Mouse (Mus musculus): ENCODE data around the gene Gpsm2.
"Not testable (repeated sequence)": the region's sequence is repeated elsewhere in the genome, so short reads cannot be mapped to it uniquely, and the experiment has no call there.

Gpsm2 gene

DNA sequence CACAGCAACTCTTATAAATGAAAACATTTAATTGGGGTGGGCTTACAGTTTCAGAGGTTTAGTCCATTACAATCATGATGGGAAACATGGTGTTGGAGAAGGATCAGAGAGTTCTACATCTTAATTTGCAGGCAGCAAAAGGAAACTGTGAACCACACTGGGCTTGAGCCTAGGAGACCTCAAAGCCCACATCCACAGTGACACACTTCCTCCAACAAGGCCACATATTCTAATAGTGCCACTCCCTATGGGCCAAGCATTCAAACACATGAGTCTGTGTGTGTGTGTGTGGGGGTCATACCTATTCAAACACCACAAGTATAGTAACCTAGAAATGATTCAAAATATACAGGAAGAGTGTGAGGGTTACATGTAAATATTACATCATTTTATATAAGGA lies 5.2 kb upstream of the Gpsm2 start:
- in situ Hi-C loops (cut with MboI): no loop called here

DNA sequence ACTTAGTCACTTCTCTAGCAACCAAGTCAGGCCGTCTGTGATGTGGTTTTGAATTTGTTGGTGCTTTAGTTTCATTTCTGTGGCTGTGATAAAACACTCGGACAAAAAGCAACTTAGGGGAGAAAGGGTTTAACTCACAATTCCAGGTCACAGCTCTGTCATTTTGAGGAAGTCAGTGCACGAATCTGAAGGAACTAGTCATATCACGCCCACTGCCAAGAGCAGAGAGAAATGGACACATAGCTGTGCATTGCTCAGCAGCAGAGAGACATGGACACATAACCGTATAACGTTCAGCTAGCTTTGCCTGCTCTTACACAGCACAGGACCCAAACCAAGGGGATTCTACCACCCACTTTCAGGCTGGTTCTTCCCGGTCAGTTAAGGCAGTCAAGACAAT lies 4.3 kb upstream of the Gpsm2 start:
- in situ Hi-C loops (cut with MboI): no loop called here

- in situ Hi-C loops (cut with MboI): no loop called here
Observed at GRCm38 (mm10) chr3:108721076-108721991, 775 bp downstream of the Gpsm2 start.

- in situ Hi-C loops (cut with MboI): no loop called here
Observed at GRCm38 (mm10) chr3:108719761-108720160, 2.3 kb downstream of the Gpsm2 start.

GRCm38 (mm10) chr3:108719357-108719756 lies 2.8 kb downstream of the Gpsm2 start:
- in situ Hi-C loops (cut with MboI): no loop called here

DNA sequence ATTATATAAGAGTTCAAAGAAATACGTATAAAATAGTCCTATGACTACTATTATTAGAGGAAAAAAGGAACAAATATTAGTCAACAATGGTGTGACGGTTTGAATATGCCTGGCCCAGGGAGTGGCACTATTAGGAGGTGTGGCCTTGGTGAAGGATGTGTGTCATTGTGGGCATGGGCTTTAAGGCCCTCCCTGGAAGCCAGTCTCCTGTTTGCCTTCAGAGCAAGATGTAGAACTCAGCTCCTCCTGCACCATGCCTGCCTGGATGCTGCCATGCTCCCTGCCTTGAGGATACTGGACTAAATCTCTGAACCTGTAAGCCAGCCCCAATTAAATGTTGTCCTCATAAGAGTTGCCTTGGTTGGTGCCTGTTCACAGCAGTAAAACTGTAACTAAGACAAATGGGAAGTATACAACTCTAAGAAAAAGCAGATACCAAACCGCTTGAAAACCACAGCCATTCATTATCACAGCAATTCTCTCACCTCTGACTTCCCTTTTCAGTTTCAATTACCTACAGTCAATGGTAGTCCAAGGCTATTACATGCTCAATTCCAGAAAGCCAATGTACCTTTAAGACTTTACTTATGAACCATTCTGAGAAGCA lies 4.1 kb downstream of the Gpsm2 start:
- in situ Hi-C loops (cut with MboI): no loop called here

DNA sequence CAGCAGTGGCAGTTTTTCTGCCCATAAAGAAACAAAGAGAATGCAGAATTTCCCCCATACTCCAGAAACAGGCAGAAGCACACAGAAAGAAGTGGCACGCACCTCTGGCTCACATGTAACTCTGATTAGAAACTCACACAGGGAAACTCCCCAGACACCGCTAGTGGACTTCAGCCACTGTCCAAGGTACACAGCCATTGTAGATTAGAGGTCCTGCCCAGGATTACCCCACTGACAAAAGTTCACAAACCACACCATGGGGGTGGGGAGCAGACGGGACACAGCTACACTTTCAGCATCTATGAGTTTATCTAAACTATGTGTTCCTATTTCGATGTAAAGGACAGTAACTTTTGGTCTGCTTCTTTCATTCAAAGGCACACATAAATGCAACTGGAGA lies 7.3 kb downstream of the Gpsm2 start:
- in situ Hi-C loops (cut with MboI): no loop called here

DNA sequence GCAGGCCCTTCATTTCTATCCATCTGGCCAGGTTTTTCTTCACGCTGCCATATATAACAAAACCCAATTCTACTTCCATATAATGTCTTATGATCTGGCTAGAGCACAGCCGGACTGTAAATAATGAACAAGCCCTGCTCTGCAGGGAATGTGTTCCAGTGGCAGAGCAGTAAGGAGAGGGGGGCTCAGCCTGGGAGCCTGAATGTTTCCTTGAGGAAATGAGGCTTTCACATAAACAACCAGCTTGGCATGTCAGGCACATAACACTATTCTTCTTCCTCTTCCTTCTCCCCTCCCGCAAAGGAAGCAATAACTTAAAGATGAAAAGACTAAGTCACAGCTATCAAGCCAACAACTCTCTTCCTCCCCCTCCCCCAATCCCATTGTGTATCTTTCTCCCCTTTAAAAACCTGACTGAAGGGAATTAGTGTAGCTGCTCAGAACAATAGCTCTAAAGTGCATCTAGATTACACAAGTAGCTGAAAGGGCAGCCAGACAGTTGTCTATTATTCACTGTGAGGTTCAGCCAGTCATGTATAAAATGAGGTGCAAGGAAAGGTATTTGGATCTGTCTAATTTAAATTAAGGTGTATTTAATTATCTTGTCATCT lies 8.9 kb downstream of the Gpsm2 start:
- in situ Hi-C loops (cut with MboI): no loop called here

- in situ Hi-C loops (cut with MboI): no loop called here
Observed at GRCm38 (mm10) chr3:108711296-108711695, 10.8 kb downstream of the Gpsm2 start.

DNA sequence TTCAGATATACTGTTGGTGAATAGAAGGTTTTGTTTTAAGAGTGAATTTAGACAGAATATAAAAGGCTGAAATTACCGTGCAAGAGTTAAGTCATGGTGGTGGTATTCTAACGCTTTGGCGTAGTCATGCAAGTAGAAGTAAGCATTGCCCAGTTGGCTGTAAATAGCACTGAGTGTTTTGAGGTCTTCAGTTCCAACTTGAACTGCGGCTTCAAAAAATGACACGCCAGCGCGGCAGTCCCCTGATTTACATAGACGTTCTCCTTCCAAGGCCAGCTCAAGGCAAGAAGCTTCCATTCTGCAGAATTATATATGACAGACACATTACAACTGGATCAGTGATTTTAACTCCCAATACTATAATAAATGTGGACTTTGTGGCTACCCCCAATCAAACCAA lies 19.3 kb downstream of the Gpsm2 start:
- in situ Hi-C loops (cut with MboI): no loop called here

GRCm38 (mm10) chr3:108701256-108701655 lies 20.9 kb downstream of the Gpsm2 start:
- in situ Hi-C loops (cut with MboI): no loop called here

- in situ Hi-C loops (cut with MboI): no loop called here
Observed at GRCm38 (mm10) chr3:108699786-108700185, 22.3 kb downstream of the Gpsm2 start.

DNA sequence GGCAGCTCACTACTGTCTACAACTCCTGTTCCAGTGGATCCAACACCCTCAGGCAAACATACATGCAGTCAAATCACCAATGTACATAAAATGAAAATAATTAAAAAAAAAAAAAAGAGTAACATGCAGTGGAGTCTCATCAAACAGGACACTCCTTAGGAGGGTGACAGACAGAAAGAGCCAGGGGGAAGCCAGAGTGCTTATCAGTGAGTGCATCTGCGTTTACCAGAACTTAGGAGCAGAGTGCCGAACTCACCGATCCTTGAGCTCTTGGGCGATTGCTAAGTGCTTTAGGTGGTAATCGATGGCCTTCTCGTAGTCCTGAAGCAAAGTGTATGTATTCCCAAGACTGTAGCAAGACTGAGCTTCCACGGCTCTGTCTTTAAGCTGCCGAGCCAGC lies 23.4 kb downstream of the Gpsm2 start:
- in situ Hi-C loops (cut with MboI): no loop called here

- in situ Hi-C loops (cut with MboI): no loop called here
Observed at GRCm38 (mm10) chr3:108694321-108694720, 27.8 kb downstream of the Gpsm2 start.

- in situ Hi-C loops (cut with MboI): no loop called here
Observed at GRCm38 (mm10) chr3:108689979-108690378, 32.1 kb downstream of the Gpsm2 start.

DNA sequence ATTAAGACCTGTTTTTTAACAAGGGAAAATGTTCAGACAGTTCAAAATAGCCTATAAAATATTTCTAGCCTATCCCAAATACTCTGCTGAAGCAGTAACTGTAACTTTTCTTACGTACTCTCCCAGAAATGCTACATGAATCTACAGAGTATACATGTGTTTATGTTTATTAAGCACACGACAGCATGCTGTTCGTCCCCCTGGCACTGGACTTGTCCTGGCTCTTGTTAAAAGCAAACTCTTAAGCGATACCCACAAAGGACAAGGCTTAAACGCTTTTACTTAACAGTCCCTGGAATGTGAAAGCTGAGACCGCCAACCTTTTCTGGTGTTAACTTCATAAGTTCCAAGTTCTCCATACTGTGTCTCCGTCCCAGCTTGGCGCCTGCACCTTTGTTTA lies 32.7 kb downstream of the Gpsm2 start:
- in situ Hi-C loops (cut with MboI): no loop called here

GRCm38 (mm10) chr3:108689015-108689441 lies 33.1 kb downstream of the Gpsm2 start:
- in situ Hi-C loops (cut with MboI): no loop called here

GRCm38 (mm10) chr3:108685701-108686100 lies 36.4 kb downstream of the Gpsm2 start:
- in situ Hi-C loops (cut with MboI): no loop called here

GRCm38 (mm10) chr3:108683597-108683996 lies 38.5 kb downstream of the Gpsm2 start:
- in situ Hi-C loops (cut with MboI): not testable (repeated sequence)

DNA sequence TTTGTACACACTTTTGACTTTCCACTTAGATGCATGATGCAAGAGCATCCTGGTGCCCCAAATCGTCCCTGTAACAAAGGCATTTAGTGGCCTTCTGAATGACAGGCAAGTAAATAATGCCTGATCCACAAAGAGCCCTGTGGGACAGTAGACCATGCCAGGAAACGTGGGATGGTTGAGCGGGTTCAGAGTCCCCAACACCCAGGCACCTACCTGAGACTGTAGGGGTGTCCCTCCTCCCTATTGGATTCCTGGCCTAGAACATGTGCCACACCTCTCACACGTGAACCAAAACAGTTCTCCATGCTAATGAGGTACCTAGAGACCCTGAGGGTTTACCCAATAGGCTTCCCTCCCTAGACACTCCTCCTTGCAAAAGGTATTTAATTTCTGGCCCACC lies 41.1 kb downstream of the Gpsm2 start:
- in situ Hi-C loops (cut with MboI): no loop called here

DNA sequence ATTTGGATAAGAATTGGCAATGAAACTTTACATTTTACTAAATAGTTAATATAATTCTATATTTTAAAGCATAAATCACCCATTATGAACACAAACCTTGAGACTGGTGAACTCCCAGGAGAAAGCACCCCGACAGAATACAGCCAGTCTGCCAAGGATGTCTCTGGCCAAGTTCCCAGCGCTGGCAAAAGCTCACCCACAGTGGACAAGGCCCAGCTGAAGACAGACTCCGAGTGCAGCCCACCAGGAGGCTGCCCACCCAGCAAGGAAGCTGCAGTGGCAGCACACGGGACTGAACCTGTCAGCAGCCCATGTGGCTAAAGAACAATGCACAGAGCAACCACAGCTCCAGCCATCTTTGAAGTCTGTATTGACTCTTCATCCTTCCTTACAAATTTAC lies 45.5 kb downstream of the Gpsm2 start:
- in situ Hi-C loops (cut with MboI): no loop called here

- in situ Hi-C loops (cut with MboI): no loop called here
Observed at GRCm38 (mm10) chr3:108660941-108661340, 61.2 kb downstream of the Gpsm2 start.

GRCm38 (mm10) chr3:108658612-108659011 lies 63.5 kb downstream of the Gpsm2 start:
- in situ Hi-C loops (cut with MboI): no loop called here

All from mature B cell (primary cell).